Mouse (Mus musculus) neural tube, embryonic 15.5 days (tissue): Measurements from ENCODE around the gene 1700023F06Rik. TPM values are rescaled to one million over a fixed set of nuclear protein-coding genes. Genes with fewer than 3 reads are reported as not detected.
"Not testable (repeated sequence)": the region's sequence is repeated elsewhere in the genome, so short reads cannot be mapped to it uniquely, and the experiment has no call there.

Experiments used
- ATAC-seq: fragments of 200-750 bp; cut with Nextera tagmentation; 2 replicates; pipeline ENCODE4 v1.8.0; 2017; ENCODE audit warnings: mild to moderate bottlenecking, moderate TSS enrichment, moderate library complexity; ENCODE audit not compliant: low FRiP score
- H3K27ac ChIP-seq: fragments of 300-500 bp; sonication (generic); replicated peaks from 2 replicates; pipeline ENCODE4 v1.5.1; 2015; ENCODE audit warnings: mild to moderate bottlenecking, inconsistent platforms
- H3K27me3 ChIP-seq: fragments of 300-500 bp; sonication (generic); replicated peaks from 2 replicates; pipeline ENCODE4 v1.6.1; 2015; ENCODE audit warnings: inconsistent platforms
- H3K36me3 ChIP-seq: fragments of 300-500 bp; sonication (generic); 2 replicates; pipeline ENCODE4 v1.6.1; 2015; ENCODE audit warnings: inconsistent platforms
- H3K4me1 ChIP-seq: fragments of 300-500 bp; sonication (generic); 2 replicates; pipeline ENCODE4 v1.6.1; 2015; ENCODE audit warnings: inconsistent platforms
- H3K4me2 ChIP-seq: fragments of 300-500 bp; sonication (generic); 2 replicates; pipeline ENCODE4 v1.6.1; 2015; ENCODE audit warnings: inconsistent platforms, mild to moderate bottlenecking, moderate library complexity
- H3K4me3 ChIP-seq: fragments of 300-500 bp; sonication (generic); replicated peaks from 2 replicates; pipeline ENCODE4 v1.5.1; 2015; ENCODE audit warnings: mild to moderate bottlenecking, inconsistent platforms
- H3K9ac ChIP-seq: fragments of 300-500 bp; sonication (generic); replicated peaks from 2 replicates; pipeline ENCODE4 v1.6.1; 2015; ENCODE audit warnings: mild to moderate bottlenecking, inconsistent platforms
- H3K9me3 ChIP-seq: fragments of 300-500 bp; sonication (generic); replicated peaks from 2 replicates; pipeline ENCODE4 v1.6.1; 2016; ENCODE audit warnings: inconsistent platforms
- WGBS: fragments of 180-500 bp; shearing (Covaris S2); methylation state at CpG from one replicate; pipeline ENCODE4 v1.1.7; 2015; ENCODE audit warnings: mixed read lengths; 5-methylcytosine and 5-hydroxymethylcytosine counted together
- polyA plus RNA-seq: library from polyadenylated mRNA; unstranded; fragments of >200 nt; fragmentation: Nextera tagmentation; extraction: Ambion mirVana; gene quantifications from 2 replicates; pipeline ENCODE4 v1.2.1, GENCODE M21; 2015

The 1700023F06Rik gene
- polyA plus RNA-seq, 1 experiment from 2014 or later, result 2.3 TPM

DNA sequence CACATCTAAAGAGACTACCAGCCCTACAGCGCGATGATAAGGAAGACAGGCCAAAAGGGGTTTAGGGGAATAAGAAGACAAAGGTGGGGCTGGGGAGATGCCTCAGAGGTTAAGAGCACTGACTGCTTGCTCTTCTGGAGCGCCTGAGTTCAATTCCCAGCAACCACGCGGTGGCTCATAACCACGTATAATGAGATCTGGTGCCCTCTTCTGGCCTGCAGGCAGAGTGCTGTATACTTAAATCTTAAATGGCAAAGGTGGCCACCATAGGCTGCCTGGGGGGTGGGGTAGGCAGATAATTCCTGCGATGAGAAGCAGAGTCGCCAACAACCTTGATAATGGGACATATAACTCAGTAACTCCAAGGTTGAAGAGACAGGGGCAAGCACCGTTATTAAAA is 29.4 kb upstream of the 1700023F06Rik start:
- H3K9me3 ChIP-seq, result no peaks in the 10 kb centered on the region
- H3K4me2 ChIP-seq, result no peak overlapping the region
- H3K4me3 ChIP-seq, result no peak overlapping the region
- H3K4me1 ChIP-seq, result peaks cover 12% of the 10 kb centered on the region
- no peak overlapping the region for H3K9ac ChIP-seq
- no peak for ATAC-seq
- H3K36me3 ChIP-seq, result peaks cover 26% of the 10 kb centered on the region
- H3K27ac ChIP-seq, result no peak overlapping the region
- H3K27me3 ChIP-seq, result no peaks in the 10 kb centered on the region
- WGBS, result 69% methylated on average over 9 of the region's 9 CpGs

- no peak overlapping the region for H3K9ac ChIP-seq
- peaks cover 26% of the 10 kb centered on the region for H3K36me3 ChIP-seq
- 87% methylated on average over 10 of the region's 10 CpGs for WGBS
- H3K27ac ChIP-seq, result no peak overlapping the region
- no peak overlapping the region for H3K4me2 ChIP-seq
- H3K27me3 ChIP-seq, result no peaks in the 10 kb centered on the region
- H3K9me3 ChIP-seq, result no peaks in the 10 kb centered on the region
- H3K4me1 ChIP-seq, result peaks cover 12% of the 10 kb centered on the region
- no peak for ATAC-seq
- no peak overlapping the region for H3K4me3 ChIP-seq
Measured at GRCm38 (mm10) chr11:103236903-103237302, 28.5 kb upstream of the 1700023F06Rik start.

- no peaks in the 10 kb centered on the region for H3K9me3 ChIP-seq
- no peak overlapping the region for H3K27ac ChIP-seq
- no peak overlapping the region for H3K4me2 ChIP-seq
- no peak overlapping the region for H3K4me3 ChIP-seq
- WGBS, result 91% methylated on average over 6 of the region's 6 CpGs
- peaks cover 26% of the 10 kb centered on the region for H3K36me3 ChIP-seq
- no peaks in the 10 kb centered on the region for H3K27me3 ChIP-seq
- peaks cover 8% of the 10 kb centered on the region for H3K4me1 ChIP-seq
- no peak overlapping the region for H3K9ac ChIP-seq
- ATAC-seq, result no peak
Measured at GRCm38 (mm10) chr11:103236431-103236830, 28.1 kb upstream of the 1700023F06Rik start.

GRCm38 (mm10) chr11:103235702-103236101 is 27.3 kb upstream of the 1700023F06Rik start:
- Histone ChIP-seq H3K27me3 (no peaks in the 10 kb centered on the region), H3K9ac (no peak overlapping the region), H3K36me3 (peaks cover 30% of the 10 kb centered on the region), H3K4me3 (no peak overlapping the region), H3K4me1 (peaks cover under 1% of the 10 kb centered on the region; the same call in 1 of the 2 replicates), H3K4me2 (no peak overlapping the region), H3K27ac (no peak overlapping the region), H3K9me3 (no peaks in the 10 kb centered on the region)
- no peak for ATAC-seq
- 73% methylated on average over 11 of the region's 11 CpGs for WGBS

GRCm38 (mm10) chr11:103234447-103234846 is 26.1 kb upstream of the 1700023F06Rik start:
- WGBS, result 68% methylated on average over 1 of the region's 1 CpGs
- H3K4me2 ChIP-seq, result no peak overlapping the region
- no peaks in the 10 kb centered on the region for H3K9me3 ChIP-seq
- H3K4me3 ChIP-seq, result no peak overlapping the region
- H3K9ac ChIP-seq, result no peak overlapping the region
- H3K4me1 ChIP-seq, result no peaks in the 10 kb centered on the region
- no peaks in the 10 kb centered on the region for H3K27me3 ChIP-seq
- no peak for ATAC-seq
- H3K36me3 ChIP-seq, result peaks cover 38% of the 10 kb centered on the region
- no peak overlapping the region for H3K27ac ChIP-seq

DNA sequence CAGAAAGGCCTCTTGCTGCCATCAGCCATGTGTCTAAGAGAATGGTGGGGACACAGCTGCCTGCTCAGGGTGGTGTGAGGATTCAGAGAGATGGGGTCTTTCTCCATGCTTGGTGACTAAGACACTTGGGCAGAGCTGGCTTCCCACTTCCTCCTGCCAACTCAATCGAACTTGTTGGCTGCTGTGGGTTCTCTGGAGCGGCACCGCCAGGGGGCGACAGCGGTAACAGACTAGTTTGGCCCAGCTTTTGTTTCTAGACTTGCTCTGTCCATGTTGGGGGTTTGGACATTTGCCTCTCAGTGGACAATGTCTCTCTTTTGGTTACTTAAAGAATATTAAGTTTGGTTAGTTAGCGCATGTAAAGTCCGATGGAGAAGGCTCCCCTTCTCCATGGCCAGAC is 24.6 kb upstream of the 1700023F06Rik start:
- no peaks in the 10 kb centered on the region for H3K27me3 ChIP-seq
- no peaks in the 10 kb centered on the region for H3K4me1 ChIP-seq
- ATAC-seq, result no peak
- H3K4me3 ChIP-seq, result no peak overlapping the region
- peaks cover 31% of the 10 kb centered on the region for H3K36me3 ChIP-seq
- H3K27ac ChIP-seq, result no peak overlapping the region
- H3K4me2 ChIP-seq, result no peak overlapping the region
- 30% methylated on average over 7 of the region's 7 CpGs for WGBS
- no peak overlapping the region for H3K9ac ChIP-seq
- H3K9me3 ChIP-seq, result no peaks in the 10 kb centered on the region

DNA sequence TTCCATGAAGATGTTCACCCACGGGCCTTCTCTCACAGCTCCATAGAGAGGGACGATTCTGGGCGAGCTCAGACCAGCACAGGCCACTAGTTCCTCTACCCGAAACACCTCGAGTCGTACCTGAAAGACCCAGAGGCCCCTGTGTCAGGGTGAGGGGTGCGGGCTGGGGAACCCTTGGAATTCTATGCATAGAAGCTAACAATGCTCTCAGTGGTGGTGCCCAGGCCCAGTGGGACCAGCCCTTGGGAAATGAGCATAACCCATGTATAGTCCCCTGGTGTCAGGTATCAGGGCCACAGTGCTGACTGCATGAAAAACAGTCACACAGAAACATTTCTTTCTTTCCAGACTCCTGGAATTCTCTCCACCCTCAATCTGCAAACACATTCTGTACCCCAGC is 23.0 kb upstream of the 1700023F06Rik start:
- Histone ChIP-seq H3K9me3 (no peaks in the 10 kb centered on the region), H3K27ac (no peak overlapping the region), H3K4me1 (no peaks in the 10 kb centered on the region), H3K4me2 (no peak overlapping the region), H3K27me3 (no peaks in the 10 kb centered on the region), H3K4me3 (no peak overlapping the region), H3K9ac (no peak overlapping the region), H3K36me3 (peaks cover 29% of the 10 kb centered on the region)
- ATAC-seq, result no peak
- WGBS, result 95% methylated on average over 7 of the region's 7 CpGs

- Histone ChIP-seq H3K9me3 (no peaks in the 10 kb centered on the region), H3K4me3 (no peak overlapping the region), H3K4me1 (no peaks in the 10 kb centered on the region), H3K9ac (no peak overlapping the region), H3K36me3 (peaks cover 31% of the 10 kb centered on the region), H3K27ac (no peak overlapping the region), H3K27me3 (no peaks in the 10 kb centered on the region), H3K4me2 (no peak overlapping the region)
- ATAC-seq, result no peak
- 92% methylated on average over 19 of the region's 19 CpGs for WGBS
Measured at GRCm38 (mm10) chr11:103230626-103231025, 22.3 kb upstream of the 1700023F06Rik start.

DNA sequence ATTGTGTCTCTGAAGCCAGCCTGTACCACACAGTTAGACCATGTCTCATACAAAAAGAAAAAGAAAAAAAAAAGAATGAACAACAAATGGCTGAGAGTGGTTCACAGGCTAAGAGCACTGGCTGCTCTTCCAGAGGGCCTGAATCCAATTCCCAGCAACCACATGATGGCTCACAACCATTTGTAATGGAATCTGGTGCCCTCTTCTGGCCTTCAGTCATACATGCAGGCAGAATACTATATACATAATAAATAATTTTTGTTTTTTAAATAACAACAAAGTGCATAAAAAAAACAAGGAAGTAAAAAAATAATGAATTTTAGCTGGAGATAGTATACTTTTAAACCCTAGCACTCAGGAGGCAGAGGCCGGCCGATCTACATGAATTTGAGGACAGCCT is 21.2 kb upstream of the 1700023F06Rik start:
- no peaks in the 10 kb centered on the region for H3K27me3 ChIP-seq
- H3K4me1 ChIP-seq, result no peaks in the 10 kb centered on the region
- no peak overlapping the region for H3K4me2 ChIP-seq
- no peak overlapping the region for H3K27ac ChIP-seq
- H3K4me3 ChIP-seq, result no peak overlapping the region
- H3K9me3 ChIP-seq, result no peaks in the 10 kb centered on the region
- H3K36me3 ChIP-seq, result peaks cover 38% of the 10 kb centered on the region
- ATAC-seq, result no peak
- no peak overlapping the region for H3K9ac ChIP-seq
- 98% methylated on average over 2 of the region's 2 CpGs for WGBS

GRCm38 (mm10) chr11:103223951-103224456 is 15.6 kb upstream of the 1700023F06Rik start:
- no peak overlapping the region for H3K9ac ChIP-seq
- no peak overlapping the region for H3K4me3 ChIP-seq
- peaks cover 53% of the 10 kb centered on the region for H3K36me3 ChIP-seq
- no peak overlapping the region for H3K4me2 ChIP-seq
- H3K9me3 ChIP-seq, result no peaks in the 10 kb centered on the region
- H3K27me3 ChIP-seq, result no peaks in the 10 kb centered on the region
- ATAC-seq, result no peak
- H3K27ac ChIP-seq, result no peak overlapping the region
- H3K4me1 ChIP-seq, result no peaks in the 10 kb centered on the region
- 73% methylated on average over 18 of the region's 18 CpGs for WGBS

DNA sequence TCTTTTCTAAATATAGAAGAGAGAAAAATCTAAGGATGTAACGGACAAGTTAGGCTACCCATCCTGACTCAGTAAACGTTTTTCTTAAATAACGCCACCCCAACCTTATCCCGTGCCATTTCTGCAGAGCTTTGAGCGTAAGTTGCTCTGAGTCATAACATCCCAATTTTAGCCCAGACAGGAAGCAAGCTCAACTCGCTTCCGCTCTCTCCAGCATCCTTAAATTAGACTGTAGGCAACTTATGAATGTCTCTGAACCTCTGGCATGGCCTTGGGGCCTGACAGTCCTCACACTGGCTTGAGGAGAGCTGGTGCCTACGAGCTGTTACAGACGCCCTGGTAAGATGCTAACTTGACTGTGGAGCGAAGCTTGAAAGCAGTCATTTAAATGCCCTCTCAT is 15.1 kb upstream of the 1700023F06Rik start:
- peaks cover 2% of the 10 kb centered on the region for H3K4me1 ChIP-seq
- H3K27ac ChIP-seq, result no peak overlapping the region
- H3K36me3 ChIP-seq, result peaks cover 51% of the 10 kb centered on the region
- 91% methylated on average over 10 of the region's 10 CpGs for WGBS
- H3K4me3 ChIP-seq, result no peak overlapping the region
- H3K4me2 ChIP-seq, result no peak overlapping the region
- no peaks in the 10 kb centered on the region for H3K9me3 ChIP-seq
- no peaks in the 10 kb centered on the region for H3K27me3 ChIP-seq
- no peak overlapping the region for H3K9ac ChIP-seq
- no peak for ATAC-seq

DNA sequence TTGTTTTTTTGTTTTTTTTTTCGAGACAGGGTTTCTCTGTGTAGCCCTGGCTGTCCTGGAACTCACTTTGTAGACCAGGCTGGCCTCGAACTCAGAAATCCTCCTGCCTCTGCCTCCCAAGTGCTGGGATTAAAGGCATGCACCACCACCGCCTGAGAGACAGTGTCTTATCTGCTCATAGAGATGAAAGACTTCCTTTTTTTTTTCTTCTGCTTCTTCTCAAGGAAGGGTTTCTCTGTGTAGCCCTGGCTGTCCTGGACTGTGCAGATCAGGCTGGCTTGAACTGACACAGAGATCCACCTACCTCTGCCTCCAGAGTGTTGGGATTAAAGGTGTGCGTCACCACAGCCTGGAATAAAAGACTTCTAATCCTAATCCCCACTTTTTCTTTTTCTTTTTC is 14.4 kb upstream of the 1700023F06Rik start:
- not testable (repeated sequence) for H3K27ac ChIP-seq, H3K9ac ChIP-seq, H3K4me2 ChIP-seq, ATAC-seq, H3K27me3 ChIP-seq, H3K4me3 ChIP-seq, H3K9me3 ChIP-seq, H3K4me1 ChIP-seq
- WGBS, result 97% methylated on average over 4 of the region's 4 CpGs
- peaks cover 51% of the 10 kb centered on the region for H3K36me3 ChIP-seq

DNA sequence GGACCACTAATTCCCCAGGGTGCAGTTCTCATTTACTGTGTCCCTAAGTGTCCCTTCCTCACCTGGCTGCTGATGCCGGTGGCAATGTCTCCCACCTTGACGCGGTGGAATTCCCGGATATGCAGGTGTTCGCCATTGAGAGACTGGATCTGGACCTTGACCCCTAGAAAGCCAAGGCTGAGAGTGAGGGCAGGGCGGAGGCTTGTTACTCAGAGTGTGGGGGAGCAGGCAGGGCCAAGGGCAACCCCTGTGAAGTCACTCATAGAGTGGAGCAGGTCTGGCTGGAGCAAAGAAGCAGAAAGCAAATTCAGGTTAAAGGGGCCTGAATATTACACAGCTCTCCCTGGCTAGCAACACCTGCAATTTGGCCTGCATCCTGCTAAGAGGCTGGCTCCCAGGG is 13.1 kb upstream of the 1700023F06Rik start:
- Histone ChIP-seq H3K36me3 (peaks cover 45% of the 10 kb centered on the region), H3K9me3 (no peaks in the 10 kb centered on the region), H3K27me3 (no peaks in the 10 kb centered on the region), H3K4me1 (peaks cover 12% of the 10 kb centered on the region), H3K4me3 (no peak overlapping the region), H3K9ac (no peak overlapping the region), H3K27ac (no peak overlapping the region), H3K4me2 (no peak overlapping the region)
- WGBS, result 95% methylated on average over 6 of the region's 6 CpGs
- ATAC-seq, result no peak
